Mouse (Mus musculus): ENCODE measurements around the gene Krt6b. TPM values are rescaled to one million over a fixed set of nuclear protein-coding genes. Genes with fewer than 3 reads are reported as not detected.
"Not testable (repeated sequence)": the region's sequence is repeated elsewhere in the genome, so short reads cannot be mapped to it uniquely, and the experiment has no call there.

Gene Krt6b
- total RNA-seq (2022), result not detected

DNA sequence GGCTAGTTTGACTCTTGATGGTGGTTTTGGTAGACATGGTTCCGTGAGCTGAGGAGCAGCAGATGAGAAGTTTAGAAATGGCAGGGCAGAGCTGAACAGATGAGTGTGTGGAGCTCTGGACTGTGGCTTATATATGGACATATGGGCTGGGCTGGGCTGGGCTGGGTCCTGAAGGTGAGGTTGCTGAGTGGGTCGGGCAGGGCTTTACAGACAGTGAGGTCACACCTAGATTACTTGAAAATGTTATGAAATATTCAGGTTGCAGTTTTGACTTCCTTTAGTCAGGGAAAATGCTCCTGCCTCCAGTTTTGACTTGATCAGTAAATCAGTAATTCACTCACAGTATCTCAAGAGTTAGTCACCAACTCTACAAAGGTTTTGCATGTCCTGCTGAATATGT, at the start of gene Krt6b:
Krt6b (minus strand) TSS at position 101 of the 400 bp plus-strand sequence.
- no peak for DNase-seq (ENCODE audit: low spot score in 2 of 2)

GRCm38 (mm10) chr15:101724686-101725085, 44.6 kb upstream of the Krt6b start:
- DNase-seq (ENCODE audit: low spot score in 2 of 2), result no peak

- no peak for DNase-seq (ENCODE audit: low spot score in 2 of 2)
Observed at GRCm38 (mm10) chr15:101715831-101716230, 35.7 kb upstream of the Krt6b start.

GRCm38 (mm10) chr15:101714356-101714755, 34.3 kb upstream of the Krt6b start:
- DNase-seq (ENCODE audit: low spot score in 2 of 2), result no peak

GRCm38 (mm10) chr15:101713731-101714130, 33.6 kb upstream of the Krt6b start:
- DNase-seq (ENCODE audit: low spot score in 2 of 2), result no peak

DNA sequence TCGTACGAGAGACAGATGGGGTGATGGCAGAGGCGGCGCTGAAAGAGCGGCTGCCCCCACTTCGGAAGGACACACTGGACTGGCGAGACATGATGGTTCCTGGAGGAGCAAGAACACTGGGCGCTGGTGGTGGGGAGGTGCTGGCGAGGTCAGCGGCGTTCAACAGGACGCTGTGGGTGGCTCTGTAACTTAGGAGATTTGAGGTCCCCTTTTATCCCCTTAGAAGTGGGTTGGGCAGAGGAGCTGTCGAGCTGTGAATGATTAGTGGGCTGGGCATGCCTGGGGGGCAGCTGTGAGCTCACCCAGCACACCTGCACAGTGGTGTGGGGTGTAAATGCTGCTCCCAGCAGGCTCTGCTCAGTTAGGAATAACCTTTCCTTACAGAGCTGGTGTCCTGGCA, 32.6 kb upstream of the Krt6b start, which contains the start of gene Krt5:
Krt5 (minus strand) TSS at position 179 of the 400 bp plus-strand sequence.
- no peak for DNase-seq (ENCODE audit: low spot score in 2 of 2)

DNA sequence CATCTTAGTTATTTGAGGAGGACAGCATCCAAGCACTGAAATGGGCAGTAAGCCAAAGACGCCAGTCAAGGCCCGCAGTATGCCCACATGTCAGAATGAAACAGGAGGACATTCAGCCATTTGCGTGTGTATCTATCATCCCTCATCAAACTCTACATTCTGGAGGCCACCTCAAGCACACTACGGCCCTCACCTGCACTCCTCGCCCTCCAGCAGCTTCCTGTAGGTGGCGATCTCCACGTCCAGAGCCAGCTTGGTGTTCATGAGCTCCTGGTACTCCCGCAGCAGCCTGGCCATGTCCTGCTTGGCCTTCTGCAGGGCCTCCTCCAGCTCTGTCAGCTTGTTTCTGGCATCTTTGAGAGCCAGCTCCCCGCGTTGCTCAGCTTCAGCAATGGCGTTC, 28.6 kb upstream of the Krt6b start:
- no peak for DNase-seq (ENCODE audit: low spot score in 2 of 2)

DNA sequence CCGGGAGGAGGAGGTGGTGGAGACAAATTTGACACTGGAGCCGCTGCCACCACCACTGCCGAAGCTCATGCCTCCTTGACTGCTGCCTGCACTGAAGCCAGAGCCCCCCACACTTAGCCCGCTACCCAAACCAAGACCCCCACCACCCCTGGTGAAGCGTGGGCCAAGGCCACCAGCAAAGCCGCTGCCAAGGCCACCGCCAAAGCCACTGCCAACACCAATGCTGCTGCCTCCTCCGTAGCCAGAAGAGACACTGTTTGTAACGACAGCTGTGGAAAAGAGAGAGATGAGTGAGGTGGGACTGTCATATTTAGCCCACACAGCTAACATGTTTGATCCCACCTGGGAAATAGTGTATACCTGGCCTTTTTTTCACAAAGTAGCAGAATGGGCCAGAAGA, 27.4 kb upstream of the Krt6b start:
- DNase-seq (ENCODE audit: low spot score in 2 of 2), result no peak

DNA sequence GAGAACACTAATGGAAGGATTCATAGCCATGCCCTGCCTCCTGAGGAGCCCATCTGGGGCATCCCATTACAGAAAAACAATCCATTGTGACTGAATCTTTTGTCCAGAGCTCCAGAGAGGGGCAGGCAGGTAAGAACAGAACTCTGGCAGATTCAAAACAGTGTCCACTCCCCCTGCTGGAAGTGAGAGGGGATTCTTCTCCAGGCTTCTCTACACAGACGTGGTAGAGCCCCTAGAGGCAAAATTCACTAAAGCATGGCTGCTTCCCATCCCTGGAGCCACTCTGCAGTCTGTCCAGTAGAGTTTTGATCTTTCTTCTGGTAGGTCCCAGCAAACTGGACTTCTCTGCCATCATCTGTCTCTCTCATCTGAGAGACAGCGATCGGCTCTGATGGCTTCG, 24.0 kb upstream of the Krt6b start:
- DNase-seq (ENCODE audit: low spot score in 2 of 2), result no peak

DNA sequence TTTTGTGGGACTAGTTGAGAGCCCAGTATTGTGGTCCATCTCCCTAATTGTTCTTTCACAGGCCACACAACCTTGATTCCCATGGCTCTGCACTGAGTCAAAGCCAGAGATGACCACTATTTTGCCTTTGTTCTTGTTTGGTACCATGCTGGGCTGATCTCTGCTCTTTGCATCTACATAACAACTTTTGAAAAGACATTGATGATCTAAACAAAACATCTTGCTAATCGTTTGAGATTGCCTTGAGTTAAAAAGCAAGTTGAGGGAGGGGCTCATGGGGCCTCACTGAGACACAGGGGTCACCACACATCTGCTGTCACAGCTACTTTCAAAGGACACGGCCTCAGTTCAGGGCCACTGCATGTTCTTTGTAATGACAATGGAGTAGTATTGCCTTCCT, 22.3 kb upstream of the Krt6b start:
- no peak for DNase-seq (ENCODE audit: low spot score in 2 of 2)

- DNase-seq (ENCODE audit: low spot score in 2 of 2), result no peak
Observed at GRCm38 (mm10) chr15:101699866-101700265, 19.8 kb upstream of the Krt6b start.

- DNase-seq (ENCODE audit: low spot score in 2 of 2), result no peak
Observed at GRCm38 (mm10) chr15:101699192-101699591, 19.1 kb upstream of the Krt6b start.

- DNase-seq (ENCODE audit: low spot score in 2 of 2), result no peak
Observed at GRCm38 (mm10) chr15:101697326-101698188, 17.5 kb upstream of the Krt6b start.

- no peak for DNase-seq (ENCODE audit: low spot score in 2 of 2)
Observed at GRCm38 (mm10) chr15:101694207-101694606, 14.1 kb upstream of the Krt6b start, which contains the start of gene Krt6a. TSS of gene Krt6a (minus strand) at chr15:101694307.

DNA sequence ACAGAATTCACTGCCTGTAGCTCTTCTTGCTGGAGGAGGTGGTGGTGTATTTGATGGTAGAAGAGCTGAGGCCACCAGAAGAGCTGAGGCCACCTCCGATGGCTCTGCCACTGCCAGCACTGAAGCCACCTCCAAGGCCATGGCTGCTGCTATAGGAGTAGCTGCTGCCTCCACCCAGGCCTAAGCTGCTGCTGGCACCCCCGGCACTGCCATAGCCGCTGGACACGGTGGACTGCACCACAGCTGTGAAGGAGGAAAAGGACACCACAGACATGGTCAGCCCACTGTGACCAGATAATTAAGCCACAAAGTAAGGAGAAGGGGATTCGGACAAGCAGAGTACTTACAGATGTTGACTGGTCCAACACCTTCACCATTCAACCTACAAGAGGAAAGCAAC, 10.4 kb upstream of the Krt6b start:
- not testable (repeated sequence) for DNase-seq (ENCODE audit: low spot score in 2 of 2)

GRCm38 (mm10) chr15:101688161-101688560, 8.1 kb upstream of the Krt6b start:
- DNase-seq (ENCODE audit: low spot score in 2 of 2), result no peak

DNA sequence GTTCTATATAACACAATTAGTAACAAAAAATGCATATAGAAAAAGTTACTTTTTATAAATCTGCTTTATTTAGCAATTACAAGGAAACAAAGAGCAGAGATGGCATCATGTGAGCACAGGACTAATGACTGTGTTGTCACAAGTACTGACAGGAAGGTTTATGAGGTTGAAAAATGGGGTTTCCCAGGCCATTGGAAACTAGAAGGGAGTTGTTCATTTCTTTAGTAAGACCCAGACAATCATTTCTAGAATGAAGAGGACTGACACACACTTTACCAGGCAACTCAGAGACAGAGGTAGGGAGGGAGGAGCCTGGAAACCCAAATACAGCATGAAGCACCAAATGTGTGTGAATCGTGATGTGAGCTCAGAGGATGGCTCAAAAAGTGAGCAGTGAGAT, 4.1 kb downstream of the Krt6b start:
- no peak for DNase-seq (ENCODE audit: low spot score in 2 of 2)

- DNase-seq (ENCODE audit: low spot score in 2 of 2), result no peak
Observed at GRCm38 (mm10) chr15:101652736-101653265, 27.3 kb downstream of the Krt6b start.

- no peak for DNase-seq (ENCODE audit: low spot score in 2 of 2)
Observed at GRCm38 (mm10) chr15:101647280-101647679, 32.8 kb downstream of the Krt6b start, which contains the start of gene Gm5478. TSS of gene Gm5478 (minus strand) at chr15:101647380.

- DNase-seq (ENCODE audit: low spot score in 2 of 2), result no peak
Observed at GRCm38 (mm10) chr15:101627884-101628283, 52.2 kb downstream of the Krt6b start, which contains the start of gene Gm5414. TSS of gene Gm5414 (minus strand) at chr15:101628188.

Measured in gastrocnemius, adult 8-10 months (tissue).